Mouse (Mus musculus) neural tube, embryonic 11.5 days (tissue): ENCODE results near the gene Cox10. TPM values are rescaled to one million over a fixed set of nuclear protein-coding genes. Genes with fewer than 3 reads are reported as not detected.

Source experiments
- ATAC-seq: fragments of 200-750 bp; cut with Nextera tagmentation; 2 replicates; pipeline ENCODE4 v1.8.0; 2017; ENCODE audit warnings: moderate number of reproducible peaks, mild to moderate bottlenecking, moderate TSS enrichment, moderate library complexity; ENCODE audit not compliant: insufficient read depth, low FRiP score, low TSS enrichment
- DNase-seq: peaks from one replicate; pipeline ENCODE4 v3.0.0-alpha.2; 2015; ENCODE audit warnings: low spot score
- H3K27ac ChIP-seq: fragments of 300-500 bp; sonication (generic); 2 replicates; pipeline ENCODE4 v1.5.1; 2014; ENCODE audit warnings: low read depth, mild to moderate bottlenecking, low read length
- H3K27me3 ChIP-seq: fragments of 300-500 bp; sonication (generic); 2 replicates; pipeline ENCODE4 v1.6.1; 2014; ENCODE audit warnings: mild to moderate bottlenecking, low read length, mixed read lengths; ENCODE audit not compliant: control insufficient read depth, insufficient read depth
- H3K36me3 ChIP-seq: fragments of 300-500 bp; sonication (generic); 2 replicates; pipeline ENCODE4 v1.6.1; 2014; ENCODE audit warnings: mild to moderate bottlenecking, low read length, moderate library complexity, mixed read lengths; ENCODE audit not compliant: control insufficient read depth, insufficient read depth
- H3K4me1 ChIP-seq: fragments of 300-500 bp; sonication (generic); 2 replicates; pipeline ENCODE4 v1.6.1; 2014; ENCODE audit warnings: low read length, mixed read lengths; ENCODE audit not compliant: control insufficient read depth, insufficient read depth
- H3K4me2 ChIP-seq: fragments of 300-500 bp; sonication (generic); 2 replicates; pipeline ENCODE4 v1.6.1; 2014; ENCODE audit warnings: low read depth, mild to moderate bottlenecking, moderate library complexity
- H3K4me3 ChIP-seq: fragments of 300-500 bp; sonication (generic); 2 replicates; pipeline ENCODE4 v1.5.1; 2014; ENCODE audit warnings: low read depth, low read length
- H3K9ac ChIP-seq: fragments of 300-500 bp; sonication (generic); 2 replicates; pipeline ENCODE4 v1.6.1; 2014; ENCODE audit warnings: mild to moderate bottlenecking, low read length
- H3K9me3 ChIP-seq: fragments of 300-500 bp; sonication (generic); 2 replicates; pipeline ENCODE4 v1.6.1; 2016; ENCODE audit warnings: low read length; ENCODE audit not compliant: control insufficient read depth
- WGBS: fragments of 180-500 bp; shearing (Covaris S2); extraction: QIAGEN DNeasy Blood & Tissue Kit; methylation state at CpG from one replicate; pipeline ENCODE4 v1.1.7; 2014; 5-methylcytosine and 5-hydroxymethylcytosine counted together
- polyA plus RNA-seq: library from polyadenylated mRNA; unstranded; fragments of >200 nt; fragmentation: Nextera tagmentation; extraction: Ambion mirVana; gene quantifications from 2 replicates; pipeline ENCODE4 v1.2.1, GENCODE M21; 2014

The Cox10 gene
- polyA plus RNA-seq, 1 experiment from 2014 or later = 29.4 TPM

- no peaks in the 10 kb centered on the region for H3K9me3 ChIP-seq
- no peaks in the 10 kb centered on the region for H3K36me3 ChIP-seq
- no peak overlapping the region for H3K27ac ChIP-seq
- no peak for DNase-seq
- H3K27me3 ChIP-seq = no peaks in the 10 kb centered on the region
- no peaks in the 10 kb centered on the region; the same call in 1 of the 2 replicates for H3K4me1 ChIP-seq
- no peak overlapping the region for H3K9ac ChIP-seq
- no peak overlapping the region for H3K4me3 ChIP-seq
- H3K4me2 ChIP-seq = no peak overlapping the region
- 69% methylated on average over 5 of the region's 5 CpGs for WGBS
- no peak for ATAC-seq
Measured at GRCm38 (mm10) chr11:64000200-64000794, 79.0 kb downstream of the Cox10 start.

DNA sequence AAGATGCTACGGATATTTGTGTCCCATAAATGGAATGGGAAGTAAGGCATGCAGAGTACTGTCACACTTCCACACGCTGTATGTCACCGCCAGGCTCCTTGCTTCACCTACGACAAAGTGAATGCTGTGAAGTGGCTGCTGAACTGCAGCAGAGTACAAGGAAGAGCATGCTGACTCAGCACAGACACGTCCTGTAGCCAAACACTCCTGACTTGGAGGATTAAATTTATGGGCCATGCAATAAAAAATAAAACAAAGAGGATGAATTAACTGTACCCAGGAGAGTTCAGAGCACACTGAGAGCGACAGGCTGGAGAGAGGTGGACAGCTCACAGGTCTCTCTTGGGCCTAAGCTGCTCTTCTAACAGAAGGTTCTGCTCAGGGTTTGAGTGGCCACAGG is 79.8 kb downstream of the Cox10 start:
- DNase-seq (no peak), ATAC-seq (no peak)
- Histone ChIP-seq H3K27ac (no peak overlapping the region), H3K36me3 (no peaks in the 10 kb centered on the region), H3K27me3 (no peaks in the 10 kb centered on the region), H3K4me3 (no peak overlapping the region), H3K9me3 (no peaks in the 10 kb centered on the region), H3K9ac (no peak overlapping the region), H3K4me1 (no peaks in the 10 kb centered on the region; the same call in 1 of the 2 replicates), H3K4me2 (no peak overlapping the region)
- 66% methylated on average over 6 of the region's 6 CpGs for WGBS

DNA sequence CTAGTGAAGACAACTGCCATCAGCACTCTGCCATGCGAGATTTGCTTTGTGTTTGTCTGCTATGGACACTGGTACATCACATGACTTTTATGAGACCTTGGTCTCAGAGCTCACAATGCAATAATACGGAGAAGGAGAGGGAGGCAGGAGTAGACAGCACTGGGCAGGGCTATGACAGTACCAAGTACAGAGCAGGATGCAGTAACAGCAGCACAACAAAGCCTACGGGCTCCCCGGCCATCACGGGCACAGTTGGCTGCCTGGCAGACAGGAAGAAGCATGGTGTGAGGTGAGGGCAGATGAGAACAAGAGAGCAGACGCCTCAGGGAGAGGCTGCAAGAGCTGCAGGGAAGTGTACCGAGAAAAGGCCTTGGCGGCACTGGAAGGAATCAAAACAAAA is 87.3 kb downstream of the Cox10 start:
- Histone ChIP-seq H3K4me2 (no peak overlapping the region), H3K9me3 (no peaks in the 10 kb centered on the region), H3K27ac (no peak overlapping the region), H3K27me3 (no peaks in the 10 kb centered on the region), H3K4me1 (peaks cover 4% of the 10 kb centered on the region; the same call in 1 of the 2 replicates), H3K4me3 (no peak overlapping the region), H3K9ac (no peak overlapping the region), H3K36me3 (no peaks in the 10 kb centered on the region)
- DNase-seq (no peak), ATAC-seq (no peak)
- WGBS = 80% methylated on average over 8 of the region's 8 CpGs

GRCm38 (mm10) chr11:63990759-63991158 is 88.5 kb downstream of the Cox10 start:
- Histone ChIP-seq H3K9me3 (no peaks in the 10 kb centered on the region), H3K9ac (no peak overlapping the region), H3K4me3 (no peak overlapping the region), H3K36me3 (no peaks in the 10 kb centered on the region), H3K27ac (no peak overlapping the region), H3K27me3 (no peaks in the 10 kb centered on the region), H3K4me2 (no peak overlapping the region), H3K4me1 (peaks cover 4% of the 10 kb centered on the region; the same call in 1 of the 2 replicates)
- ATAC-seq (no peak), DNase-seq (no peak)
- 86% methylated on average over 7 of the region's 7 CpGs for WGBS

GRCm38 (mm10) chr11:63990311-63990710 is 89.0 kb downstream of the Cox10 start:
- Histone ChIP-seq H3K9ac (no peak overlapping the region), H3K9me3 (no peaks in the 10 kb centered on the region), H3K4me3 (no peak overlapping the region), H3K27ac (no peak overlapping the region), H3K4me2 (no peak overlapping the region), H3K4me1 (peaks cover 4% of the 10 kb centered on the region; the same call in 1 of the 2 replicates), H3K36me3 (no peaks in the 10 kb centered on the region), H3K27me3 (no peaks in the 10 kb centered on the region)
- WGBS = 80% methylated on average over 8 of the region's 8 CpGs
- DNase-seq (no peak), ATAC-seq (no peak)

DNA sequence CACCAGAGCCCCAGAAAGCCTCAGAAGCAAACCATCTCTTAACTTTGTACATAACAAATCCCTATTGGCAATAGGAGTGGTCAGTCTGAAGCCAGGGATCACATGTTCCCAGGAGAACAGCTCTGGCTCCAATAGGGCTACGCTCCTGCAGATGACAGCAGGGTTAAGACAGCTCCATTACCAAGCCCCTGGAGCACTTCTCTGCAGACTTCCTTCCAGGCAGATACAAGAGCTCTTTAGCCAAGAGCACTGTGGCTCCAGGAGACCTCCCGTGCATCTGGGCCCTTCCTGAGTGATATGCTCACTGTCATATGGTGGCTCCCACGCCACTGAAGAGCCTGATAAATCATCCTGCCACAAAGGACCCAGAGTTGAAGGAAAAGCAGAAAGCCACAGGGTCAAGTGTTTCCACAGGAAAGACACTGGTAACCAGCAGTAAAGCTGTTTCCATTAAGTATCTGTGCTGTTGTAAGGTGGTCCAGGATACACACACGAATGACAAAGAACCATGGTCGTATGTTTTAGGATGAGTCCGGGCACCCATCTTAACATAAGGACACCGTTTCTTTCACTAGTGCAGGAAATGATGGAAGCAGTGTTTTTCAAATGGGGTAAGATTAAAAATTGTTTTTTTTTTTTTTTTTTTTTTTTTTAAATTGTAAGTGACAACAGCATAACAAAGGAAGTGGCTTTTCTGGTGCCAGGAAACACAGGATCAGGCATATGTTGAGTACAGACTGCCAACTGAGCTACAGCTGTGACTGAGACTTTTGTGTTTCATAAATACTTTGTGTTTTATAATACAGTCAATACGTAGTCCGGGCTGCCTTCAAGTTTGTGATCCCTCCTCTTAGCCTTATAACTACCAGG is 90.0 kb downstream of the Cox10 start:
- peaks cover 4% of the 10 kb centered on the region; the same call in 1 of the 2 replicates for H3K4me1 ChIP-seq
- no peaks in the 10 kb centered on the region for H3K36me3 ChIP-seq
- no peak overlapping the region for H3K27ac ChIP-seq
- H3K27me3 ChIP-seq = no peaks in the 10 kb centered on the region
- no peak for DNase-seq
- no peak overlapping the region for H3K4me3 ChIP-seq
- WGBS = 62% methylated on average over 9 of the region's 9 CpGs
- no peak overlapping the region for H3K9ac ChIP-seq
- ATAC-seq = no peak
- no peak overlapping the region for H3K4me2 ChIP-seq
- no peaks in the 10 kb centered on the region for H3K9me3 ChIP-seq

DNA sequence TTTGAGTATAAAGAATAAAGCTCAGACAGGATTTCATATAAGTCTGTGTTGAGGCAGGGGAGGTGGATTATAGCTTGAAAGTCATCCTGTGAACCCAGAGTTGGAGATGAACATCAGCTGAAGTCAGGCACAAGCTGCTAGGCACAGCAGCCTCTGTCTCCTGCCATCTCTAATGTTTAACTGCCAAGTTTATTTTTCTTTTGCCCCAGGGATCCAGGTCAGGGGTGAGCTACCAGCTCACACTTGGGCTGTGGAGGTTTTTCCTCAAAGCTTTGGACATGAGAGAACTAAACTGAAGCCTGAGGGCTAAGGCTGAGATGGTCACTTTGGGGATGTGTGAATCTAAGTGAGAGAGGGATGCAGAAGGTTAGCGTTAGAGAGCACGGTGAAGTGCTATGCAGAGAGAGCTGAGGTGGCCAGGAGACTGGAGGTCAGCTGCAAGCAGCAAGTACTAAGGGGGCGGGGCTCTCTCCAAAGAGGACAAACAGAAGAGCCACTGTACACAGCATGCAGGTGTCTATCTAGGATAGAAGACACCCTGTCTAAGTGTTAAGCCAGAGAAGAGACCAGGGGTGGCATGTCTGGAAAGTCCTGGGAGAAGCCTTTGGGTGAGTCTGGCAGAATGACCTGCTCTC is 91.1 kb downstream of the Cox10 start:
- Histone ChIP-seq H3K4me2 (no peak overlapping the region), H3K9ac (no peak overlapping the region), H3K36me3 (no peaks in the 10 kb centered on the region), H3K9me3 (no peaks in the 10 kb centered on the region), H3K4me3 (no peak overlapping the region), H3K27me3 (no peaks in the 10 kb centered on the region), H3K4me1 (peaks cover 4% of the 10 kb centered on the region; the same call in 1 of the 2 replicates), H3K27ac (no peak overlapping the region)
- WGBS = 60% methylated on average over 3 of the region's 3 CpGs
- ATAC-seq (no peak), DNase-seq (no peak)

- no peak overlapping the region for H3K4me3 ChIP-seq
- H3K36me3 ChIP-seq = no peaks in the 10 kb centered on the region
- 89% methylated on average over 4 of the region's 4 CpGs for WGBS
- no peak overlapping the region for H3K27ac ChIP-seq
- peaks cover 4% of the 10 kb centered on the region; the same call in 1 of the 2 replicates for H3K4me1 ChIP-seq
- H3K4me2 ChIP-seq = no peak overlapping the region
- no peaks in the 10 kb centered on the region for H3K9me3 ChIP-seq
- no peaks in the 10 kb centered on the region for H3K27me3 ChIP-seq
- H3K9ac ChIP-seq = no peak overlapping the region
- no peak for DNase-seq
- ATAC-seq = no peak
Measured at GRCm38 (mm10) chr11:63986710-63987109, 92.6 kb downstream of the Cox10 start.
